Mouse (Mus musculus): ENCODE measurements around the gene Acat2. TPM values are rescaled to one million over a fixed set of nuclear protein-coding genes. Genes with fewer than 3 reads are reported as not detected.
A peak's percentile ranks its signal among the peaks of the same experiment; 100 is the strongest.
"Not testable (repeated sequence)": the region's sequence is repeated elsewhere in the genome, so short reads cannot be mapped to it uniquely, and the experiment has no call there.

Acat2 gene
- polyA plus RNA-seq, 1 experiment from 2014 or later = 296 TPM

DNA sequence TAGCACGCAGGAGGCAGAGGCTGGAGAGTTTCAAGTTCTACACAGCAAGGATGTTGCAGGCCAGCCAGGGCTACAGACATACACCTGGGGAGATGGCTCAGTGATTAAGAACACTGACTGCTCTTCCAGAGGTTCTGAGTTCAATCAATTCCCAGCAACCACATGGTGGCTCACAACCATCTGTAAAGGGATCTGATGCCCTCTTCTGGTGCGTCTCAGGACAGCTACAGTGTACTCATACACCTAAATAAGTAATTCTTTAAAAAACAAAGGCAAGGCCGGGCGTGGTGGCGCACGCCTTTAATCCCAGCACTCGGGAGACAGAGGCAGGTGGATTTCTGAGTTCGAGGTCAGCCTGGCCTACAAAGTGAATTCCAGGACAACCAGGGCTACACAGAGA is 27.5 kb upstream of the Acat2 start:
- H3K9me3 ChIP-seq (replicated peaks; ENCODE audit: control insufficient read depth, low read length); DNase-seq (ENCODE audit: low spot score); H3K27ac ChIP-seq (replicated peaks; ENCODE audit: low read depth, low read length); H3K4me3 ChIP-seq (ENCODE audit: low read depth, low read length); H3K27me3 ChIP-seq (ENCODE audit: control insufficient read depth, insufficient read depth, low read length); H3K36me3 ChIP-seq (replicated peaks; ENCODE audit: control insufficient read depth, insufficient read depth, low read depth, low read length); H3K9ac ChIP-seq (replicated peaks; ENCODE audit: low read length); H3K4me2 ChIP-seq (ENCODE audit: low read depth, low read length); ATAC-seq (replicated peaks; ENCODE audit: insufficient number of reproducible peaks, low FRiP score, low TSS enrichment, low read depth); H3K4me1 ChIP-seq (ENCODE audit: control insufficient read depth, insufficient read depth, low read length): not testable (repeated sequence)
- WGBS = 94% methylated on average over 8 of the region's 8 CpGs

DNA sequence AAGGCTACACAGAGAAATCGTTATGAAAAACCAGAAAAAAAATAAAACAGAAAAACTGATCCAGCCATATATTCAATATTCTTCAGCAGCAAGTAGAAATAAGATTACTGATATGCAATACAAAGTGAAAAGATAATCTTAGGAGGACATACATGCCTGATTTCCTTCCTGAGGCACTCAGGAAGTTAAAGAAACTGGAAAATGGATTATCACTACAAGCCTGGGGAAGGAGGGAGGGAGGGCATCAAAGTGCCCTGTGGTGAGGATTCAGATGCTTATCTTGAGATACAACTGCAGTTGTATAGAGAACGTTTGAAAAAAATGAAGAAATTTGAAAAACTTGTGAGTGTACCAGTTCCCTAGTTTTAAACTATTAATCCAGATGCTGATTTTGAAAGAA is 23.4 kb upstream of the Acat2 start:
- ATAC-seq (replicated peaks; ENCODE audit: insufficient number of reproducible peaks, low FRiP score, low TSS enrichment, low read depth) = no peak
- WGBS = 83% methylated on average over 2 of the region's 2 CpGs
- Histone ChIP-seq H3K27me3 (ENCODE audit: control insufficient read depth, insufficient read depth, low read length) (no peaks in the 10 kb centered on the region), H3K4me1 (ENCODE audit: control insufficient read depth, insufficient read depth, low read length) (no peaks in the 10 kb centered on the region), H3K4me3 (ENCODE audit: low read depth, low read length) (no peak overlapping the region), H3K9me3 (replicated peaks; ENCODE audit: control insufficient read depth, low read length) (no peaks in the 10 kb centered on the region), H3K27ac (replicated peaks; ENCODE audit: low read depth, low read length) (no peak overlapping the region), H3K9ac (replicated peaks; ENCODE audit: low read length) (no peak overlapping the region), H3K4me2 (ENCODE audit: low read depth, low read length) (no peak overlapping the region), H3K36me3 (replicated peaks; ENCODE audit: control insufficient read depth, insufficient read depth, low read depth, low read length) (no peaks in the 10 kb centered on the region; the same call in none of the 2 replicates)
- DNase-seq (ENCODE audit: low spot score) = no peak

GRCm38 (mm10) chr17:12978546-12978945 is 18.0 kb upstream of the Acat2 start:
- Histone ChIP-seq H3K9ac (replicated peaks; ENCODE audit: low read length) (no peak overlapping the region), H3K4me2 (ENCODE audit: low read depth, low read length) (no peak overlapping the region), H3K27me3 (ENCODE audit: control insufficient read depth, insufficient read depth, low read length) (no peaks in the 10 kb centered on the region), H3K9me3 (replicated peaks; ENCODE audit: control insufficient read depth, low read length) (no peaks in the 10 kb centered on the region), H3K27ac (replicated peaks; ENCODE audit: low read depth, low read length) (no peak overlapping the region), H3K4me1 (ENCODE audit: control insufficient read depth, insufficient read depth, low read length) (no peaks in the 10 kb centered on the region), H3K36me3 (replicated peaks; ENCODE audit: control insufficient read depth, insufficient read depth, low read depth, low read length) (peaks cover 2% of the 10 kb centered on the region), H3K4me3 (ENCODE audit: low read depth, low read length) (no peak overlapping the region)
- ATAC-seq (replicated peaks; ENCODE audit: insufficient number of reproducible peaks, low FRiP score, low TSS enrichment, low read depth) (no peak), DNase-seq (ENCODE audit: low spot score) (no peak)
- WGBS = 100% methylated on average over 1 of the region's 1 CpGs

GRCm38 (mm10) chr17:12973851-12974250 is 13.3 kb upstream of the Acat2 start:
- Histone ChIP-seq H3K36me3 (replicated peaks; ENCODE audit: control insufficient read depth, insufficient read depth, low read depth, low read length) (peaks cover 2% of the 10 kb centered on the region), H3K4me1 (ENCODE audit: control insufficient read depth, insufficient read depth, low read length) (no peaks in the 10 kb centered on the region), H3K9ac (replicated peaks; ENCODE audit: low read length) (no peak overlapping the region), H3K9me3 (replicated peaks; ENCODE audit: control insufficient read depth, low read length) (no peaks in the 10 kb centered on the region), H3K27me3 (ENCODE audit: control insufficient read depth, insufficient read depth, low read length) (no peaks in the 10 kb centered on the region), H3K27ac (replicated peaks; ENCODE audit: low read depth, low read length) (no peak overlapping the region), H3K4me3 (ENCODE audit: low read depth, low read length) (no peak overlapping the region), H3K4me2 (ENCODE audit: low read depth, low read length) (no peak overlapping the region)
- WGBS = 91% methylated on average over 2 of the region's 2 CpGs
- ATAC-seq (replicated peaks; ENCODE audit: insufficient number of reproducible peaks, low FRiP score, low TSS enrichment, low read depth) = no peak
- no peak for DNase-seq (ENCODE audit: low spot score)

DNA sequence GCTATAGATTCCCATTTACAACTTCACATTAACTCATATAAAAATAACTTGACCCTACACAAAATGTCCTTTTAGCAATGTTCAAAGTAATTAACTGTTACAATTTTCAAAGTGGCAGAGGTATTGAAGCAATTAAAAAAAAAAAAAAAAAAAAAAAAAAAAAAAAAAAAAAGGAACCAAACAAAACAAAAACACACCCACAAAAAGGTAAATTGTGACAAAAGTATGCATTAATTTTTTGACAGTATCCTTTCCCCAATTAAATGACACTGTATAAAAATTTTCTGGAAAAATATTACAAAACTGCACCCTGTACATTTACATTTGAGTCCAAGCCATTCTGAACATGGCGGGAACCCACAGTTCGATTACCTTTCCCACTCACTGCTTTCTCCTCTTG is 6.6 kb upstream of the Acat2 start:
- WGBS = 92% methylated on average over 2 of the region's 2 CpGs
- no peak for ATAC-seq (replicated peaks; ENCODE audit: insufficient number of reproducible peaks, low FRiP score, low TSS enrichment, low read depth)
- Histone ChIP-seq H3K9ac (replicated peaks; ENCODE audit: low read length) (no peak overlapping the region), H3K4me1 (ENCODE audit: control insufficient read depth, insufficient read depth, low read length) (no peaks in the 10 kb centered on the region), H3K4me3 (ENCODE audit: low read depth, low read length) (no peak overlapping the region), H3K27me3 (ENCODE audit: control insufficient read depth, insufficient read depth, low read length) (no peaks in the 10 kb centered on the region), H3K4me2 (ENCODE audit: low read depth, low read length) (no peak overlapping the region), H3K36me3 (replicated peaks; ENCODE audit: control insufficient read depth, insufficient read depth, low read depth, low read length) (no peaks in the 10 kb centered on the region; the same call in none of the 2 replicates), H3K9me3 (replicated peaks; ENCODE audit: control insufficient read depth, low read length) (no peaks in the 10 kb centered on the region), H3K27ac (replicated peaks; ENCODE audit: low read depth, low read length) (no peak overlapping the region)
- no peak for DNase-seq (ENCODE audit: low spot score)

DNA sequence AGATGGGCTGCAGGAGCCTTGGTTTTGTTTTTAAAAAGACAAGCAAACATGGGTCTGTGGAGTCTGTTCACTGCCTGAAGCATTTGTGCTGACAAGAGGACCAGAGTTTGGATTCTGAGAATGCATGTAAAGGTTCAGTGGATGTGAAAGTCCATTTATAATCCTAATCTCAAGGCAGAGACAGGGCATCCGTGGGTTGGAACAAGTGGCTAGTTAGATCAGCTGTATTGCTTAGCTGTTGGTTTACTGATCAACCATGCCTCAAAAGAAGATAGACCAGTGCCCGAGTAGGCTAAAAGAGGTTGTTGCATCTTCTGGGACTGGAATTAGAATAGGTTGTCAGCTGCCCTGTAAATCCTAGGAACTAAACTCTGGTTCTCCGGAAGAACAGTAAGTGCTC is 2.9 kb upstream of the Acat2 start:
- WGBS = 93% methylated on average over 3 of the region's 3 CpGs
- ATAC-seq (replicated peaks; ENCODE audit: insufficient number of reproducible peaks, low FRiP score, low TSS enrichment, low read depth) (no peak), DNase-seq (ENCODE audit: low spot score) (no peak)
- H3K27me3 ChIP-seq (ENCODE audit: control insufficient read depth, insufficient read depth, low read length) = no peaks in the 10 kb centered on the region
- H3K4me1 ChIP-seq (ENCODE audit: control insufficient read depth, insufficient read depth, low read length) = no peaks in the 10 kb centered on the region
- no peaks in the 10 kb centered on the region; the same call in none of the 2 replicates for H3K36me3 ChIP-seq (replicated peaks; ENCODE audit: control insufficient read depth, insufficient read depth, low read depth, low read length)
- no peak overlapping the region for H3K9ac ChIP-seq (replicated peaks; ENCODE audit: low read length)
- no peaks in the 10 kb centered on the region for H3K9me3 ChIP-seq (replicated peaks; ENCODE audit: control insufficient read depth, low read length)
- H3K4me2 ChIP-seq (ENCODE audit: low read depth, low read length) = no peak overlapping the region
- H3K4me3 ChIP-seq (ENCODE audit: low read depth, low read length) = no peak overlapping the region
- H3K27ac ChIP-seq (replicated peaks; ENCODE audit: low read depth, low read length) = no peak overlapping the region

GRCm38 (mm10) chr17:12959377-12959776 is 1.2 kb downstream of the Acat2 start:
- not testable (repeated sequence) for H3K9me3 ChIP-seq (replicated peaks; ENCODE audit: control insufficient read depth, low read length); H3K36me3 ChIP-seq (replicated peaks; ENCODE audit: control insufficient read depth, insufficient read depth, low read depth, low read length); H3K27me3 ChIP-seq (ENCODE audit: control insufficient read depth, insufficient read depth, low read length); H3K4me1 ChIP-seq (ENCODE audit: control insufficient read depth, insufficient read depth, low read length); H3K4me3 ChIP-seq (ENCODE audit: low read depth, low read length); ATAC-seq (replicated peaks; ENCODE audit: insufficient number of reproducible peaks, low FRiP score, low TSS enrichment, low read depth); H3K27ac ChIP-seq (replicated peaks; ENCODE audit: low read depth, low read length); DNase-seq (ENCODE audit: low spot score); H3K9ac ChIP-seq (replicated peaks; ENCODE audit: low read length)
- 43% methylated on average over 1 of the region's 2 CpGs for WGBS
- peak overlapping the region; percentile 25; the same call in 1 of the 2 replicates for H3K4me2 ChIP-seq (ENCODE audit: low read depth, low read length)

DNA sequence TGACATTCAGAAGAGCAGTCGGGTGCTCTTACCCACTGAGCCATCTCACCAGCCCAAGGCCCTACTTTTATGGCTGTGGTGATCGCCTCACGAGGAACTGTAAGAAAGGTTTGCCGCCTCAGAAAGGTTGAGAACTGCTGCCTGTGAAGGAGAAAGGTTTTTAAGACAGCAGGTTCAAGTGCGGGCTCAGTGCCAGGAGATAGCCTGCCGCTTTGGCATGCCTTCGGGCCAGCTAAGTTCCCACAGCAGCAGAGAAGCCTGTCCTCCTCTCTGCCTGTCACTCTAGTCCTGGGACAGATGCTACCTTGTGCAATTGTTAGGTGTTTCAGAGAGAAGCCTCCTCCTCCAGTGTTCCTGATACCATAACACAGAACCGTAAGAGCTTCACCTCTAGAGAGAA is 3.9 kb downstream of the Acat2 start:
- DNase-seq (ENCODE audit: low spot score) = no peak
- Histone ChIP-seq H3K9me3 (replicated peaks; ENCODE audit: control insufficient read depth, low read length) (no peaks in the 10 kb centered on the region), H3K4me1 (ENCODE audit: control insufficient read depth, insufficient read depth, low read length) (no peaks in the 10 kb centered on the region), H3K4me2 (ENCODE audit: low read depth, low read length) (no peak overlapping the region), H3K36me3 (replicated peaks; ENCODE audit: control insufficient read depth, insufficient read depth, low read depth, low read length) (no peaks in the 10 kb centered on the region; the same call in 1 of the 2 replicates), H3K9ac (replicated peaks; ENCODE audit: low read length) (no peak overlapping the region), H3K27me3 (ENCODE audit: control insufficient read depth, insufficient read depth, low read length) (no peaks in the 10 kb centered on the region), H3K27ac (replicated peaks; ENCODE audit: low read depth, low read length) (no peak overlapping the region), H3K4me3 (ENCODE audit: low read depth, low read length) (no peak overlapping the region)
- 97% methylated on average over 8 of the region's 8 CpGs for WGBS
- no peak for ATAC-seq (replicated peaks; ENCODE audit: insufficient number of reproducible peaks, low FRiP score, low TSS enrichment, low read depth)

Measured in embryonic facial prominence, embryonic 11.5 days (tissue).